Mouse (Mus musculus) forebrain, embryonic 13.5 days (tissue): ENCODE measurements at regions not wholly inside any gene's neighbourhood (a gene's known extent, or its start where the extent isn't known, plus 50 kb on each side); places are given as distances from the start of the nearest gene placed in this dataset.

Experiments
- ATAC-seq: fragments of 200-750 bp; cut with Nextera tagmentation; 2 replicates; pipeline ENCODE4 v1.8.0; 2017
- H3K27ac ChIP-seq: fragments of 300-500 bp; sonication (generic); 2 replicates; pipeline ENCODE4 v1.5.1; 2015; ENCODE audit warnings: inconsistent platforms, mild to moderate bottlenecking, moderate library complexity
- H3K27me3 ChIP-seq: fragments of 300-500 bp; sonication (generic); 2 replicates; pipeline ENCODE4 v1.6.1; 2015; ENCODE audit warnings: mild to moderate bottlenecking, inconsistent platforms
- H3K36me3 ChIP-seq: fragments of 300-500 bp; sonication (generic); 2 replicates; pipeline ENCODE4 v1.6.1; 2015; ENCODE audit warnings: mild to moderate bottlenecking, inconsistent platforms; ENCODE audit not compliant: poor library complexity, severe bottlenecking
- H3K4me1 ChIP-seq: fragments of 300-500 bp; sonication (generic); 2 replicates; pipeline ENCODE4 v1.6.1; 2015; ENCODE audit warnings: inconsistent platforms
- H3K4me2 ChIP-seq: fragments of 300-500 bp; sonication (generic); 2 replicates; pipeline ENCODE4 v1.6.1; 2015; ENCODE audit warnings: inconsistent platforms, mild to moderate bottlenecking, moderate library complexity
- H3K4me3 ChIP-seq: fragments of 300-500 bp; sonication (generic); 2 replicates; pipeline ENCODE4 v1.5.1; 2015; ENCODE audit warnings: mild to moderate bottlenecking, inconsistent platforms
- H3K9ac ChIP-seq: fragments of 300-500 bp; sonication (generic); 2 replicates; pipeline ENCODE4 v1.6.1; 2015; ENCODE audit warnings: mild to moderate bottlenecking, inconsistent platforms
- H3K9me3 ChIP-seq: fragments of 300-500 bp; sonication (generic); replicated peaks from 2 replicates; pipeline ENCODE4 v1.6.1; 2016; ENCODE audit warnings: inconsistent platforms
- WGBS: fragments of 180-500 bp; shearing (Covaris S2); methylation state at CpG from one replicate; pipeline ENCODE4 v1.1.7; 2015; 5-methylcytosine and 5-hydroxymethylcytosine counted together

DNA sequence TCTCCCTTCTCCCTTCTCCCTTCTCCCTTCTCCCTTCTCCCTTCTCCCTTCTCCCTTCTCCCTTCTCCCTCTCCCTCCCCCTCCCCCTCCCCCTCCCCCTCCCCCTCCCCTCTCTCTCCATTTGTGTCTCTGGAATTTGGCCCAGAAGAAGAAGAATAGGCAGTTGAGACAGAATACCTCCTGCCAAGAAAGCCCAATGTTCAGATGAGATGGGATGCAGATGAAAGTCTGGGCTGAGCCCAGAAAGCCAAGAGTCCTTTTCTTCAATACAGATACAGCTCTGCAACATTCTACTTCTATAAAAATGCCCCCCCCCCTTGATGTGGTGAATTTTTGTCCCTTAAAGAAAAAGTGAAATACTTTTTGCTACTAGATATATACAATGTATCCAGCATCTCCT lies 489.2 kb downstream of the Kcnj2 start:
- H3K4me2 ChIP-seq, result no peak overlapping the region
- ATAC-seq, result no peak
- no peaks in the 10 kb centered on the region for H3K9me3 ChIP-seq
- H3K27ac ChIP-seq, result no peak overlapping the region
- no peak overlapping the region for H3K9ac ChIP-seq
- H3K4me1 ChIP-seq, result peaks cover 16% of the 10 kb centered on the region; the same call in 1 of the 2 replicates
- H3K36me3 ChIP-seq, result no peaks in the 10 kb centered on the region
- no peaks in the 10 kb centered on the region for H3K27me3 ChIP-seq
- H3K4me3 ChIP-seq, result no peak overlapping the region

DNA sequence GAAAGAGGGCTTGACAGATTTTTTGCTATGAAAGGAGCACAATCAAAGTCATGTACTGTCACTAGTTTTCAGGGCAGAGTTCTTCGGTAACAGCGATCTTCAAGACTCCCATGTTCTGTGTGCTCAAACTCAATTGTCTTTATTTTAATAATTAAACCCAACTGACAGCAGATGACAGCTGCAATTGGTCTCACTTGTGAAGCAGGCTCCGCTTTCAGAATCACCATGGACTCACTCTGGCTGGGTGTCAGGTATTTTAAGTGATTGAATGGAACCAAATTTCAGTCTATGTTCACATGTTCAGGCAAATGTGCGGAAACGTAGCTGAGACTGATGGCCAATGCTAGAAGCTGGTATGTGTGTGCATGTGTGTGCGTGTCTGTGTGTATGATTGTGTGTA lies 489.7 kb downstream of the Kcnj2 start:
- H3K4me2 ChIP-seq, result no peak overlapping the region
- H3K36me3 ChIP-seq, result no peaks in the 10 kb centered on the region
- H3K27me3 ChIP-seq, result no peaks in the 10 kb centered on the region
- H3K4me3 ChIP-seq, result no peak overlapping the region
- H3K27ac ChIP-seq, result no peak overlapping the region
- WGBS, result 84% methylated on average over 6 of the region's 6 CpGs
- H3K9ac ChIP-seq, result no peak overlapping the region
- no peaks in the 10 kb centered on the region for H3K9me3 ChIP-seq
- H3K4me1 ChIP-seq, result peaks cover 16% of the 10 kb centered on the region; the same call in 1 of the 2 replicates
- ATAC-seq, result no peak

- Histone ChIP-seq H3K4me1 (peaks cover 16% of the 10 kb centered on the region; the same call in 1 of the 2 replicates), H3K9ac (no peak overlapping the region), H3K36me3 (no peaks in the 10 kb centered on the region), H3K9me3 (no peaks in the 10 kb centered on the region), H3K4me3 (no peak overlapping the region), H3K4me2 (no peak overlapping the region), H3K27ac (no peak overlapping the region), H3K27me3 (no peaks in the 10 kb centered on the region)
- peak; percentile 38; the same call in 1 of the 2 replicates for ATAC-seq
- 35% methylated on average over 9 of the region's 9 CpGs for WGBS
These were observed 492.6 kb downstream of the Kcnj2 start for GRCm38 (mm10) chr11:111558302-111559140.

- WGBS, result 81% methylated on average over 5 of the region's 5 CpGs
- H3K9me3 ChIP-seq, result no peaks in the 10 kb centered on the region
- H3K4me2 ChIP-seq, result no peak overlapping the region
- H3K27me3 ChIP-seq, result no peaks in the 10 kb centered on the region
- no peak for ATAC-seq
- peaks cover 9% of the 10 kb centered on the region; the same call in 1 of the 2 replicates for H3K4me1 ChIP-seq
- no peak overlapping the region for H3K4me3 ChIP-seq
- H3K27ac ChIP-seq, result no peak overlapping the region
- no peaks in the 10 kb centered on the region for H3K36me3 ChIP-seq
- H3K9ac ChIP-seq, result no peak overlapping the region
These were observed 497.2 kb downstream of the Kcnj2 start for GRCm38 (mm10) chr11:111563171-111563570.

DNA sequence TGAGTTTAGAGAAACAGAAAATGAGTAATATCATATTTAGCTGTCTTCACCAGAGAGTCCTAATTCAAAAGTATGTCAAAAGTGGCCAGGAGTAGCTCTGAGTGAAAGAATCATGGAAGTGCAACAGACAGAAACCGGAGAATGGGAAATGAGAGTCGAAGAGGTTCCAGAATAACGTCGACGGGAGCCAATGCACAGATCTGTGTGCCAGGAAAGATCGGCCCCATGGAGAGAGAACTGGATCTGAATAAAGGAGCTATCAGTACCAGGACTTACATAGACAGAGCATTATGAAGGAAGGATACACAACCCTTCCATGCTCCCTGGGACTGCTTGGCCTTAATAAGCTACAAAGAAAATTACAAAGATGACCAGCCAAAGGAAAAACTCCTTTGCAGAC lies 502.1 kb downstream of the Kcnj2 start:
- Histone ChIP-seq H3K36me3 (no peaks in the 10 kb centered on the region), H3K27ac (no peak overlapping the region), H3K27me3 (no peaks in the 10 kb centered on the region), H3K9ac (no peak overlapping the region), H3K9me3 (no peaks in the 10 kb centered on the region; the same call in 1 of the 2 replicates), H3K4me3 (no peak overlapping the region), H3K4me2 (no peak overlapping the region), H3K4me1 (no peaks in the 10 kb centered on the region)
- WGBS, result 92% methylated on average over 6 of the region's 6 CpGs
- ATAC-seq, result no peak

GRCm38 (mm10) chr11:111568876-111569275 lies 502.9 kb downstream of the Kcnj2 start:
- Histone ChIP-seq H3K9ac (no peak overlapping the region), H3K4me1 (no peaks in the 10 kb centered on the region), H3K36me3 (no peaks in the 10 kb centered on the region), H3K9me3 (no peaks in the 10 kb centered on the region; the same call in 1 of the 2 replicates), H3K27ac (no peak overlapping the region), H3K4me2 (no peak overlapping the region), H3K27me3 (no peaks in the 10 kb centered on the region), H3K4me3 (no peak overlapping the region)
- ATAC-seq, result no peak
- WGBS, result 90% methylated on average over 9 of the region's 9 CpGs

DNA sequence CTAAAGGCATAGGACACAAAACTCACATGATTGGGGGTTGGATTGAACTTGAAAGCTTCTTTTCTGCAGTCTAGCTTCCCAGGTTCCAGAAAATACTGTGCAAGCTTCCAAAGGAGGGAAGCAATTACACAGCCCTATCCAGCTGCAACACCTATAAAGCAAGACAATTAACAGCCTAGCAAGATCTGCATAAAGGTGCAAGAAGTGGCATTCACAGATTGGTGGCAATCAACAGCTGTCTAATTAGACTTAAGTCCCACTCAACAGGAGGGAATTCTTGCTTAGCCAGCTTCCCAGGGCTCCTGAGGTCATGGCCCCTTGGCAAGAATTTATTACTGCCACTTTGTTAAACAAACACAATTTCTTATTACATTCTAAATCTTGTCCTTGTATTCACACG lies 511.9 kb downstream of the Kcnj2 start:
- WGBS, result 0% methylated on average over 1 of the region's 1 CpGs
- H3K27ac ChIP-seq, result no peak overlapping the region
- H3K9ac ChIP-seq, result no peak overlapping the region
- no peak for ATAC-seq
- no peaks in the 10 kb centered on the region; the same call in 1 of the 2 replicates for H3K9me3 ChIP-seq
- H3K36me3 ChIP-seq, result no peaks in the 10 kb centered on the region
- no peaks in the 10 kb centered on the region for H3K27me3 ChIP-seq
- no peak overlapping the region for H3K4me2 ChIP-seq
- peaks cover 6% of the 10 kb centered on the region for H3K4me1 ChIP-seq
- no peak overlapping the region for H3K4me3 ChIP-seq

DNA sequence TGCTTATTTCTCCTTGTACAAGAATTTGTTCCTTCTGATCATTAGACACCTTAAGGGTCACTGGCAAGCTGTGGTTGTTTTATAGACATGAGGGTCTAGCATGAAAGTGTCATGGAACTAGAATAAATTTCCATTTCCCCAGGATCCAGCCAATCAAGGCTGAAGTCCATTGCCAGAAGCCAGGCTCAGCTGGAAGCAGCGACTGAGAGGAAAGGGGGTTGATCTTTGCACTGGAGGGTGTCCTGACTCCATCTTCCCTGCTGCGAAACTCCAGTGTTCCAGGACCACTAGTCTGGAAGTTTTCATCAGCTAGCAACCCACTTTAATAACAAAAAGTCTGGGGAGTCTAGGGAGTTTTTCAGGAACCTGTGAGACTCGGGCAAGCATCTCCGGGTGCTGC lies 517.0 kb downstream of the Kcnj2 start:
- Histone ChIP-seq H3K4me2 (no peak overlapping the region), H3K27me3 (no peaks in the 10 kb centered on the region), H3K27ac (no peak overlapping the region), H3K9me3 (no peaks in the 10 kb centered on the region; the same call in 1 of the 2 replicates), H3K9ac (no peak overlapping the region), H3K36me3 (no peaks in the 10 kb centered on the region), H3K4me1 (peaks cover 2% of the 10 kb centered on the region), H3K4me3 (no peak overlapping the region)
- ATAC-seq, result no peak
- 83% methylated on average over 4 of the region's 4 CpGs for WGBS

DNA sequence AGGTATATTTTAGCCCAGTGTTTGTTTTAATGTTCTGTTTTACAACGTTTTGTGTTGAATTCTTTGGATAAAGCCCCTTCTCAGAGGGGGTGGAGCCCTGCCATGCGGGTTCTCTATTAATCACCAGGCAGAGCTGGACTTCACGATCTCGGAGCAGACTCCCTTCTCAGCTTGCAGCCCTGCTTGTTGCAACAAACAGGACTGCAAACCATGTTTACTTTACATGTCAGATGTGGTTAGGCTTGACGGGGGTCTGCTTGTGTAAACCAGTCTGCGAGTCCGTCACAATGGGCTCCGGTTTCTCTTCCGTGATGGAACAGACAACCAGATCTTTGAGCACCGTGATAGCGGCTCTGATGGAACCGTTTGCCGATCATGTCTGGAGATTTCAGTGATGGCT lies 517.6 kb downstream of the Kcnj2 start:
- H3K9me3 ChIP-seq, result no peaks in the 10 kb centered on the region; the same call in 1 of the 2 replicates
- H3K4me2 ChIP-seq, result no peak overlapping the region
- H3K27me3 ChIP-seq, result no peaks in the 10 kb centered on the region
- no peak for ATAC-seq
- H3K27ac ChIP-seq, result no peak overlapping the region
- H3K4me1 ChIP-seq, result no peaks in the 10 kb centered on the region
- H3K36me3 ChIP-seq, result no peaks in the 10 kb centered on the region
- no peak overlapping the region for H3K9ac ChIP-seq
- H3K4me3 ChIP-seq, result no peak overlapping the region
- 82% methylated on average over 13 of the region's 13 CpGs for WGBS

GRCm38 (mm10) chr11:111599456-111599855 lies 533.5 kb downstream of the Kcnj2 start:
- Histone ChIP-seq H3K4me1 (no peaks in the 10 kb centered on the region), H3K4me3 (no peak overlapping the region), H3K9me3 (no peaks in the 10 kb centered on the region), H3K9ac (no peak overlapping the region), H3K27me3 (no peaks in the 10 kb centered on the region), H3K4me2 (no peak overlapping the region), H3K27ac (no peak overlapping the region), H3K36me3 (no peaks in the 10 kb centered on the region)
- no peak for ATAC-seq

DNA sequence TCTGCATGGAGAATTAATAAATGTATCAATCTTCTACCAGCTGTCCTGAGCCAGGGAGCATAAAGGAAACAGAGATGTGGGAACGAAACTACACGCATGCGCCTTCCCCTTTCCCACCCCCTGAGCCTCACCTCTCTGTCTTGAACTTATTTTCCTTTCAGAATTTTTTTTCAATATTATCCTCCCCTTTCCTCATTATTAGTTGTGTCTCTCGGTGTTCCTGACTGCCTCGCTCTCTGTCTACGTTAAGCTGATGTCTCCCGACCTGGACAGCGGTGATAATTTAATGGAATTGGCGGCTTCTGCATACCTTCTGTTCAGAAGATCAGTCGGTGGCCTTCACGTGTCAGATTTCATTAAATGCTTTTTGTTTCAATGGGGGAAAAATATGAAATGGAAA lies 539.2 kb downstream of the Kcnj2 start:
- 84% methylated on average over 11 of the region's 11 CpGs for WGBS
- Histone ChIP-seq H3K4me3 (no peak overlapping the region), H3K4me1 (no peaks in the 10 kb centered on the region), H3K4me2 (no peak overlapping the region), H3K27ac (no peak overlapping the region), H3K9me3 (no peaks in the 10 kb centered on the region), H3K27me3 (no peaks in the 10 kb centered on the region), H3K9ac (no peak overlapping the region), H3K36me3 (no peaks in the 10 kb centered on the region)
- ATAC-seq, result no peak

GRCm38 (mm10) chr11:111610522-111611015 lies 544.6 kb downstream of the Kcnj2 start:
- Histone ChIP-seq H3K4me2 (no peak overlapping the region), H3K4me3 (no peak overlapping the region), H3K9me3 (no peaks in the 10 kb centered on the region), H3K27ac (no peak overlapping the region), H3K4me1 (peaks cover 6% of the 10 kb centered on the region; the same call in 1 of the 2 replicates), H3K36me3 (no peaks in the 10 kb centered on the region), H3K9ac (no peak overlapping the region), H3K27me3 (no peaks in the 10 kb centered on the region)
- WGBS, result 39% methylated on average over 5 of the region's 5 CpGs
- ATAC-seq, result no peak

DNA sequence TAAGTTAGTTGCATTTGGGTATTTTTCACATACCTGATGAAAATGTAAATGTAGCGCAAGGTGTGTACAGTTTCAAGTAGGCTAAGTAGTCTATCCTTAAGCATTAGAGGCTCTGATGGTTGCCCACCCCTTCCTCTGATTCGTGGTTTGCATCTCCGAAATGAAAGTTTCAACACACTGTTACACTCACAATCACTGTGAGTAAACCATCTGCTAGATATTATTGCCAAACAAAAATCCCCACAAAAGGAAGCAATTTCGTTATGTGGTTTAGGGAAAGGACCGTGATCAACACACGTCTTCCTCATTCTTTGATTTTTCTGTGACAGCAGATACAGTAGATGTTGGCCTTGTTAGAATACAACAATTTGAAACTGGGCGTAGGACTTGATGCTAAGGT lies 577.6 kb downstream of the Kcnj2 start:
- ATAC-seq, result no peak
- no peak overlapping the region for H3K4me3 ChIP-seq
- 94% methylated on average over 7 of the region's 7 CpGs for WGBS

More for the DNA sequence above, 577.6 kb downstream of the Kcnj2 start:
- Histone ChIP-seq H3K27ac (no peak overlapping the region), H3K4me1 (no peaks in the 10 kb centered on the region), H3K4me2 (no peak overlapping the region), H3K36me3 (no peaks in the 10 kb centered on the region), H3K9me3 (no peaks in the 10 kb centered on the region), H3K27me3 (no peaks in the 10 kb centered on the region), H3K9ac (no peak overlapping the region)
